Mouse (Mus musculus): ENCODE results near the gene Dis3l. TPM values are rescaled to one million over a fixed set of nuclear protein-coding genes. Genes with fewer than 3 reads are reported as not detected.
"Not testable (repeated sequence)": the region's sequence is repeated elsewhere in the genome, so short reads cannot be mapped to it uniquely, and the experiment has no call there.

The Dis3l gene
- polyA plus RNA-seq, 1 experiment, result 8.9 TPM

GRCm38 (mm10) chr9:64339361-64339760 is 1.7 kb downstream of the Dis3l start:
- no peak overlapping the region for H3K4me3 ChIP-seq (replicated peaks; ENCODE audit: extremely low read depth, low read depth, low read length)
- TF ChIP-seq CTCF (IDR thresholded peaks at IDR 0.05; ENCODE audit: insufficient read depth, low read length) (no peak), POLR2A (IDR thresholded peaks at IDR 0.05; ENCODE audit: borderline replicate concordance, extremely low read depth, low read depth, low read length) (no peak)
- WGBS, result 55% methylated on average over 8 of the region's 8 CpGs
- H3K4me1 ChIP-seq (ENCODE audit: control insufficient read depth, insufficient read depth, low read length), result no peaks in the 10 kb centered on the region
- DNase-seq, result no peak

- no peak for TF ChIP-seq CTCF (IDR thresholded peaks at IDR 0.05; ENCODE audit: insufficient read depth, low read length)
- no peak for TF ChIP-seq POLR2A (IDR thresholded peaks at IDR 0.05; ENCODE audit: borderline replicate concordance, extremely low read depth, low read depth, low read length)
- Histone ChIP-seq H3K4me3 (replicated peaks; ENCODE audit: extremely low read depth, low read depth, low read length) (no peak overlapping the region), H3K4me1 (ENCODE audit: control insufficient read depth, insufficient read depth, low read length) (no peaks in the 10 kb centered on the region)
- DNase-seq, result no peak
- WGBS, result 89% methylated on average over 6 of the region's 6 CpGs
Measured at GRCm38 (mm10) chr9:64335825-64336224, 5.3 kb downstream of the Dis3l start.

GRCm38 (mm10) chr9:64323976-64324375 is 17.1 kb downstream of the Dis3l start:
- Histone ChIP-seq H3K4me3 (replicated peaks; ENCODE audit: extremely low read depth, low read depth, low read length) (no peak overlapping the region), H3K4me1 (ENCODE audit: control insufficient read depth, insufficient read depth, low read length) (no peaks in the 10 kb centered on the region)
- no peak for TF ChIP-seq POLR2A (IDR thresholded peaks at IDR 0.05; ENCODE audit: borderline replicate concordance, extremely low read depth, low read depth, low read length)
- no peak for TF ChIP-seq CTCF (IDR thresholded peaks at IDR 0.05; ENCODE audit: insufficient read depth, low read length)
- WGBS, result 96% methylated on average over 7 of the region's 7 CpGs
- DNase-seq, result no peak

GRCm38 (mm10) chr9:64316986-64317385 is 24.1 kb downstream of the Dis3l start:
- Histone ChIP-seq H3K4me1 (ENCODE audit: control insufficient read depth, insufficient read depth, low read length) (no peaks in the 10 kb centered on the region), H3K4me3 (replicated peaks; ENCODE audit: extremely low read depth, low read depth, low read length) (no peak overlapping the region)
- TF ChIP-seq POLR2A (IDR thresholded peaks at IDR 0.05; ENCODE audit: borderline replicate concordance, extremely low read depth, low read depth, low read length), result no peak
- no peak for TF ChIP-seq CTCF (IDR thresholded peaks at IDR 0.05; ENCODE audit: insufficient read depth, low read length)
- 98% methylated on average over 5 of the region's 5 CpGs for WGBS
- no peak for DNase-seq

GRCm38 (mm10) chr9:64314696-64315095 is 26.4 kb downstream of the Dis3l start:
- no peak for DNase-seq
- Histone ChIP-seq H3K4me3 (replicated peaks; ENCODE audit: extremely low read depth, low read depth, low read length) (no peak overlapping the region), H3K4me1 (ENCODE audit: control insufficient read depth, insufficient read depth, low read length) (no peaks in the 10 kb centered on the region)
- TF ChIP-seq POLR2A (IDR thresholded peaks at IDR 0.05; ENCODE audit: borderline replicate concordance, extremely low read depth, low read depth, low read length) (no peak), CTCF (IDR thresholded peaks at IDR 0.05; ENCODE audit: insufficient read depth, low read length) (no peak)
- WGBS, result 94% methylated on average over 6 of the region's 6 CpGs

- no peak for DNase-seq
- Histone ChIP-seq H3K4me1 (ENCODE audit: control insufficient read depth, insufficient read depth, low read length) (no peaks in the 10 kb centered on the region), H3K4me3 (replicated peaks; ENCODE audit: extremely low read depth, low read depth, low read length) (no peak overlapping the region)
- WGBS, result 47% methylated on average over 1 of the region's 1 CpGs
- TF ChIP-seq POLR2A (IDR thresholded peaks at IDR 0.05; ENCODE audit: borderline replicate concordance, extremely low read depth, low read depth, low read length), result no peak
- no peak for TF ChIP-seq CTCF (IDR thresholded peaks at IDR 0.05; ENCODE audit: insufficient read depth, low read length)
Measured at GRCm38 (mm10) chr9:64312128-64312527, 29.0 kb downstream of the Dis3l start.

- WGBS, result 78% methylated on average over 16 of the region's 16 CpGs
- H3K4me3 ChIP-seq (replicated peaks; ENCODE audit: extremely low read depth, low read depth, low read length), result no peak overlapping the region
Measured at GRCm38 (mm10) chr9:64310996-64311785, 29.9 kb downstream of the Dis3l start.

GRCm38 (mm10) chr9:64306476-64307312 is 34.4 kb downstream of the Dis3l start:
- H3K4me3 ChIP-seq (replicated peaks; ENCODE audit: extremely low read depth, low read depth, low read length), result no peak overlapping the region
- no peak for DNase-seq
- 72% methylated on average over 6 of the region's 6 CpGs for WGBS
- no peaks in the 10 kb centered on the region for H3K4me1 ChIP-seq (ENCODE audit: control insufficient read depth, insufficient read depth, low read length)
- TF ChIP-seq POLR2A (IDR thresholded peaks at IDR 0.05; ENCODE audit: borderline replicate concordance, extremely low read depth, low read depth, low read length) (no peak), CTCF (IDR thresholded peaks at IDR 0.05; ENCODE audit: insufficient read depth, low read length) (no peak)

More at GRCm38 (mm10) chr9:64310996-64311785, 29.9 kb downstream of the Dis3l start:
- no peak for DNase-seq
- no peaks in the 10 kb centered on the region for H3K4me1 ChIP-seq (ENCODE audit: control insufficient read depth, insufficient read depth, low read length)
- TF ChIP-seq POLR2A (IDR thresholded peaks at IDR 0.05; ENCODE audit: borderline replicate concordance, extremely low read depth, low read depth, low read length) (no peak), CTCF (IDR thresholded peaks at IDR 0.05; ENCODE audit: insufficient read depth, low read length) (no peak)

- not testable (repeated sequence) for H3K4me1 ChIP-seq (ENCODE audit: control insufficient read depth, insufficient read depth, low read length); DNase-seq; H3K4me3 ChIP-seq (replicated peaks; ENCODE audit: extremely low read depth, low read depth, low read length)
- 95% methylated on average over 4 of the region's 4 CpGs for WGBS
Measured at GRCm38 (mm10) chr9:64303086-64303485, 38.0 kb downstream of the Dis3l start.

Data from lung, adult 2 months (tissue).